Mouse (Mus musculus) lung, postnatal 25 days (tissue): ENCODE data around the gene Atp6v1a.

Experiments used
- DNase-seq: peaks from one replicate; pipeline ENCODE4 v3.0.0; 2022; ENCODE audit warnings: low spot score

The Atp6v1a gene

DNA sequence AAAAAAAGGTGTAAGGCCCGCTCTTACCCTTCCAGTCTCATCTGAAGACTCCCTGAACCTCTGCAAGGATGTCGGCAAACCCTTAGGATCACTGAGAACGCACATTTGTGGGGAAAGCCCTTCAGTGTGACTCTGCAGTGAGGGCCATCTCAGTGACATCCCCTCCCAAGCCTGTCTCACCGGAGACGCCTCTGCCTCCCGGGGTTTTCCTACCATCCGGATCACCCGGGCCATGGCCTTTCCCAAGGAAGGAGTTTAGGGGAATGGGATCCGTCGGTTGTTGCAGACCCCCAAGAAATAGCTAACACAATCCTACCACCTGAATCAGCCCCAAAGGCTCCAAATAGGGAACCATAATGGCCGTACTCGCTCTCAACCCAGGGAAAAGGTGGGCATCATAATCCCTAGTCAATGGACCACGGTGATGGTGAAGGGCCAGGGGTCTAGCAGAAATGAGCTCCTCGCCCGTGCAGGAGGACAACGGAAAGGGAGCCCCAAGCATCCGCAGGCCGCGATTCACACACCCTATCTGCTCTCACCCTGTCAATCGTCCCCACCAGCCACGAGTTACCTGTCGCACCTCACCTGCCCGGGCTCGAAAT lies 1.0 kb downstream of the Atp6v1a start:
- no peak for DNase-seq

DNA sequence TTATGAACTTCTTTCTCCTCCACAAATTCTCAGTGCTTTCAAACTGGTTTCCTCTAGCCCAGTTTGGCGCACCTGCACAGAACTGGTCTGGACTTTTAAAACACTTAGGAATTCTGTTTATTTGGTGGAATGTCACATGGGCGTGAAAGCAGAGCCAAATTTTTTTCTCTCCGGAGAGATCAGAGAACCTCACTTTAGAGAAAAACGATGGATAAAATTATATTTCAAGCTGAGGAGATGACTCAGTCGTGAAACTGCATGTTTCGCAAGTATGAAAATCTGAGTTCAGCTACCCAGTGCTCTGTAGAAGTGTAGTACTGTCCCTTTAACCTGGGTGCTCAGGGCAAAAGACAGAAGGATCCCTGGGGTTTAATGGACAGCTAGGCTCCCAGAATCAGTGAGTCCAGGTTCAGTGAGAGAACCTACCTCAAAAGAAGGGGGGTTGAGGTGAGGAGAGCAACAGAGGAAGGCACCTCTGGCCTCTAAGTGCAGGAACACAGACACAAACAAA lies 2.9 kb downstream of the Atp6v1a start:
- peak; percentile 23 for DNase-seq

DNA sequence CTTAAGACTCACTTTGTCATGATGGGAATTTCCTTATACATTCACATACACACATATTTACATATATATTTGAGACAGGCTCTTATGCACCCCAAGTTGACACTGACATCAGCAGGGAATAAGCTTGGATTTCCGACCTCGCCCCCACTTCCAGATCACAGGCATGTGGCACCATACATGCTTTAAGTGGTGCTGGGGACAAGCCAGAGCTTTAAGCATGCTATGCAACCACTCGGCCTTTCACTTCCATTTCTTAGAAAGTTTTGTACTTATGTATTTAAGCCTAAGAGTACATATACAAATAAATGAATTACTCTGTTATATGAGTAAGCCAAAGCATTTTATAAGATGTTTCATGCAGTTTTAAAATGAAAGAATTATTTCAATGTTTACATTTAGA lies 6.3 kb downstream of the Atp6v1a start:
- no peak for DNase-seq

DNA sequence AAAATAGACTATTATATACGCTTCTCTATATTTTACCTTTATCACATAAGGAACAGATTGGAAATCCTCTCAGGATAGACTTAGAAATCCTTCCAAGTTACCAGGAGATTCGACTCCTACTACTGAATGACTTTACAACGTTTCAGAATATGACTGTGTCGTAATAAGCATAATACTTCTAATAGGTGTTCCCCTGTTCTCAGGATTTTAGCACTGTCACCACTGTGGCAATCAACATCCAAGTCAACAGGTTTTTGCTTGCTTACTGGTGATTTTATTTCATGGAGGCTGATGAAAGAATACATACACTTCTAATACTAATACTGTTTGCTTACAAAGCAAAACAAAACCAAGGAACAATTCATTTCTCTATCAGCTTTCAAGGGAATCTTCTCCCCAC lies 7.2 kb downstream of the Atp6v1a start:
- no peak for DNase-seq

DNA sequence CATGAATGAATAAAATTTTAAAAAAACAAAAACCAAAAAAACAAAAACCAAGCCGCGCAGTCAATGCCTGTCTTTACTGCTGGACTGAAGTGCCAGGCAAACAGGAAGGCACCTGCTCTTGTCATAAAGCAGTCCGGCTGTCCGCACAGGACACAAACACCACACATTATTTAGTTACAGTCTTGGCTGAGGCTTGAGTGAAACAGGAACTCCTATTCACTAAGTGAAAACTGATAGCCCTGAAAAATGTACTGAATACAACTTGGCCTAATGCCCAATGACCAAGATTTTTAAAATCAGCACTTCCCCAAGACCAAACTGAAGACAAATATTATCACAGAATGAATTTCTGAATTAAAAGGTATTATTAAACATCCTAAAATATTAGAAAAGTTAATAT lies 13.1 kb downstream of the Atp6v1a start:
- no peak for DNase-seq

DNA sequence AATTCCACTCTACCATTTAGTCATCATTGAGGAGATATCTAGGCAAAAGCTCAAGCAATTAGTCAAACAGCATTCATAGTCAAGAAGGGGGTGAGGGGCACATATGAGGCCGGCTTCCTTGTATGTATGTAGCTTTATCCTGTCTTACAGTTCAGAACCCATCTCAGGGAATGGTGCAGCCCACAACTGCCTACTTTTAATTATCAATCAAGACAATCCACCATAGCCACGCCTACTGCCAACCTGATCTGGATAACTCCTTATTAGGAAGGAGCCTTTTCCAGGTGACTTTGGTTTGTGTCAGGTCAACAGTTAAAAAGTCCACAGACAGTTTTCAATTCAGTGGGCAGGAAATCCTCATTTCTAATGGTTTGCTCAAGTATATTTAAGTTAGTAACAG lies 14.1 kb downstream of the Atp6v1a start:
- no peak for DNase-seq

DNA sequence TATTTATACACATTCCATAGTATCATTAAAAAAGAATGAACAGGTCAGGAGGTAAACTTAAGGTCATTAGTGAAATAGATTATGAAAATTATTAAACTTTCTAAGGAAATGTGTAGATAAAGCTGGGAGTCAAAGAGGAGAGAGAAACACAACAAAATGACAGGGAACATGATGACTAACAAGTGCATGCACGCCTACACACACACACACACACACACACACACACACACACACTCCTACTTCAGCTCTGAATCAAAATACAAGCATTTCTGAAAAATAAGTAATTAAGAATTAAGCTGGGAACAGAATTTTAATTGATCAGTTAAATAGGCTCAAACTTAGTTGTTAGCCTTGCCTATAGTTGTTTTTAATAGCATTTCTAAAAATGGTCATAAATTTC lies 14.8 kb downstream of the Atp6v1a start:
- no peak for DNase-seq

DNA sequence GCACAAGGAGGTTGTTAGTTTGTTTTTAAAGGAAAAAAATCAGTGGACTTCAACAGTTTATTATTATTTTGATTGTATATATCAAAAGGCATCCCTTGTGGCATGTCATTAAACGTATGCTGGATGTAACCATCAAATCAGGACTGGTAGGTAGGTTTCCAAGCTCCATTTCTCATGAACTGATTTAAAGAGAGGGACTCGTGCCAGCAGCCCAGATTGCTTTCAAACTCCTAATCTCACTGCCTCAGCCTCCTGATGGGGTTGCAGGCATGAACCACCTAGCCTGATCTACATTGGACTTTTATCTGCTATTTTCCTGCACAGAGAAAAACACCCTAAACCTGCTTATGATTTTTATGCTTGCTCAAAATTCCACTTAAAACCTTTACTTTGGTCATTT lies 15.7 kb downstream of the Atp6v1a start:
- no peak for DNase-seq

DNA sequence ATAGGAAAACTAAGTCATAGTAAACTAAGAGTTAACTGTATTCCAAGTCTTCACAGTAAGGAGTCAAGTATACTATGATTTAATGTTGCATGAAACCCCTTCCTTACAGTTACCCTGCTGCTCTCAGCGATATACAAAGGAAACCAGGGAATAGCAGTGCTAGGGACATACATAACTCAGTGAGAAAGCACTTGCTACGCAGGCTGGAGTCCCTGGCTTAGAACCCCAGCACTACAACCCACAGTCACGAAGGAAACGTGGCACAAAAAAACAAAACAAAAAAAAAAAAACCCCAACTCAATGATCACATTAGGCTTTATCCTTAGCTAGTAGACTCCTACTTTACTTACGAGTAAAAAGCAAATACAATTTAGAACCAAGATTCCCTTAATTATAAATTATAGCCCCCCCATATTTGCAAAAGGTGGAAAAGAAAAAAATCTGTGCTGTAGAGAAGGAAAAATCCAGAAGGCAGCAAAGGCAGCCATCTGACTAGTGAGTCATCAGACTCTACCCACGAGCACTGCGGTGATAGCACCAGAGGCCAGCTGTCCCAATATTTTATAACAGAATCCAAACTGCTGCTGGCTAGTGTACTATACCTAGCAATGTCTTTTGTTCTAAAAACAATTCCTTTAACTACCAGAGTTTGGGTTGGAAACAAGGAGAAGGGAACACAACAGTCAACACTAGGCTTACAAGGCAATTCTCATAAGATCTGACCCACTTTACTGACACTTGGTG lies 16.4 kb downstream of the Atp6v1a start:
- DNase-seq: no peak

DNA sequence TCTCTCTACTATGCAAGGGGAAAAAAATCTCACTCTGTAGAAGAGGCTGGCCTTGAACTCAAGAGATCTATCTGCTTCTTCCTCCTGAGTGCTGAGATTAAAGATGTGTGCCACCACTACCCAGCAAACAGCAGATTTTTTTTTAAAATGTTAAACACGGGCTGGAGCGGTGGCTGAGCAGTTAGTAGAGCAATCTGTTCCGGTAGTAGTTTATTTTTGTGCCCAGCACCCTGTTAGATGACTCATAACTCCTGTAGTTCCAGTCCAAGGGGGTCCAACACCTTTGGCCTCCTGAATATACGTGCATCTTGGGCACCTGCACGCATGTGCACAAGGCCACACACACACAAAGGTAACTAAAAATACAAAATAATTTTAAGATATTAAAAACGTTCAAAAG lies 16.9 kb downstream of the Atp6v1a start:
- no peak for DNase-seq

DNA sequence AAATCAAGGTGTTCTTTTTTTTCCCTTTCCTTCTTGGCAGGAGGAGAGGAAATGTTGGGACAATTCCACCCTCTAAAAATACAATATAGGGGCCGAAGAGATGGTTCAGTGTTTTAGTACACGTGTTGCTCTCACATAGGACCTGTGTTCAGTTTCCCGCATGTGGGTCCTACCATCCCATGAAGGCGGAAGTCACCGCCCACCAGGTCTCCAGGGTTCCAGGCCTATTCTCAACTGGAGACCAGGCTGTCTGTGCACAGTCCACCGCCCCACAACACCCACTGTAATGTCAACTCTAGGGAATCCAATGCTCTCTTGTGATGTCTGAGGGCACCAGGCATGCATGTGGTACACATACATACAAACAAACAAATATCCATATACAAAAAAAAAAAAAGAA lies 17.4 kb downstream of the Atp6v1a start:
- DNase-seq: no peak

DNA sequence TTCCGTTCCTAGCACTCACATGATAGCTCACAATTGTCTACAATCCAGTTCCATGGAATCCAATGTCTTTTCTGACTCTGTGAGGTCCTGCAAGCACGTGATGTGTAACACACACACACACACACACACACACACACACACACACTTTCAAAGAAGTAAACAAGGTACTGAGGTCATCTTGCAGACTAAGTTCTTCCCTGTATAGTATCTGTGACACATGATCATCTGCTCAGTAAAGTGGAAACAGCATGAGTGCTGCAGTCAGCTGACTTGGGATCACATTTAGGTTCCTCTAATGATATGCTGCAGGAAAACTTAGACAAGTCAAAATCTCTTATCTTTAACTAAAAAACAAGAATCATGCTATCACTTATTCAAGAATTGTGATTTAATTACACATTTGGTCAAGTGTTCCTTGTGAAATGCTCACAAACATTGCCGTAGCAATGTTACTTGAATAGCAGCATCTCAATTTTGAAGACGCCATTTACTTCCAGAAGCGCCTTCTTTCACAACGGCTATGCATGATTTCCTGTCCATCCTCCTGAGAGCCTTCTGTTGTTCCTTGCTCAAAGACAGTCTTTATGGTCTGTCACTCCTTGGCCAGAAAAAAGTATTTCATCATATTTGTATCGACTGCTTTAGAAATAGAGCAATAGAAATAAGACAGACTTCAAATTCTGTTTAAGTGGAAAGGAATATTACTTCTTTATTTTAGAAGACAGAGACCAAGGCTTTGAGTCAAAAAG lies 19.6 kb downstream of the Atp6v1a start:
- no peak for DNase-seq

DNA sequence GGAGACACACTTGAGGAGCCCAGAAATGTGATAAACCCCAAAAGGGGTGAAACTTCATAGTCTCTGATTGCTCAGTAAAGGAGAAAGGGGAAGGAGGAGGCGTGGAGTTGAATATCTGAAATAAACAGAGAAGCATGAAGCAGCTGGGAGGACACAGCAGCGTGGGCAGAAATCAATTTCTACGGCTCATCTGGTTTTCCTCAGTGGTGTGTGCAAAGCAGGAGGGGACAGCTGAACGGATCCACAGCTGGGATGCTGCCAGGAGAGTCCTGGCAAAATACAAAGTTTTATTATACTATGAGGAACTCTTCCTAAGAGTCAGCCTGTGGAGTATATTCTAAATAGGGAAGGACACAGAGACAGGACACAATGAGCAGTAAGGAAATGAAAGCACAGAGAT lies 30.5 kb downstream of the Atp6v1a start:
- DNase-seq: no peak

DNA sequence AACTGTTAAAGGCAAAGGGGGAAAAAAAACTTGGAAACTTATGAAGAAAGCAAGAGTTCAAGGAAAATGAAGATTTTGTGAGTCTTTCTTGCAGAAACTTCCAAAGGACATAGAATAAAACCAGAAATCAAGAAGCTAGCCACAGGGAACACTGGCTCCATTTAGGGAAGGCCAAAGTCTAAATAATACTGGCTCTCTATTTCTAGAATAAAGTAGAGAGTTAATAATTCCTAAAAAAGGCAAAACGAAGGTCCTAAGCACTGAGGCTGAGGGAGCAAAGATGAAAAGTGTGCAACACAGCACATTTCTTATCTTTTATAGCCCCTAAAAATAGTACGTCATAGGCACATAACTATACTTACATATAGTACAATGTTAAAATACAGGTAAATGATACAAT lies 34.3 kb downstream of the Atp6v1a start:
- DNase-seq: no peak

DNA sequence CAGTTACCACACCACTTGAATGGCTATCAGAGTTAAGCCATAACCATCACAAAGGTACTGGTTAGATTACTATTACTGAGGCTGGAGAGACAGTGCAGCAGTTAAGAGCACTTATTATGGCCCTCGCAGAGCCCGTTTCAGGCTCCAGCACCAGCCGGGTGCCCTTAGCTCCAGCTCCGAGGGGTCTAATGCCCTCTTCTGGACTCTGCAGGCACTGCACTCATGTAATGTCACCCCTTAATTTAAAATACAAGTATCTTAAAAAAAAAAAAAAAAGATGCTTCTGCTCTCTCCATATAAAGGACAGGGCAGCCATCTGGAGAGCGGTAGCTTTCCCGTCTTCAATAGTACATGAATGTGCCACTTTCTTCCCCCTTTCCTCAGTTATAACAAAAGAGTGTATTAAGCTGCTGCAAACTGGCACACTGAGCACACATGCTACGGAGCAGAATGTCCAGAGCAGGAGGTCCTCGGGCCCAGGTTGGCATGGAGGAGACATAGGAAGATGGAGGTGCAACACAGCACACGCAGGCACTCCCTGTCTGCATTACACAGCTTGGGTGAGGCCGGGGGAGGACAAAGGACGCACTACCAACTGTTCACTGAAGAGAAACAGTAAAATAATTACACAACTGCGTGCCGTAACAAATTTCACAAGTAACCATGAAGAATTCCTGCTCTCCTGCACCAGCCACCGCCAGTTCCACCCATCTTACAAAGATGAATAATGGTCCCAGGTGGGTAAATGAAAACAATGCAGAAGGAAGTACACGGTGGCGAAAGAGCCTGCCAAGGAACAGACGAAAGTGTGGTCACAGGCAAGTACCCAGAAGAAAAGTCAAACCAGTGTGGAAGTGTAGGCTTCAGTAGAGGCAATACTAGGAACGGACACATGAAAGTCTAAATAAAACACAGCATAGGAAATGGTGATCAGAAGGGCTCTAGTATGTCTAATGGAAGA lies 35.4 kb downstream of the Atp6v1a start:
- DNase-seq: no peak

DNA sequence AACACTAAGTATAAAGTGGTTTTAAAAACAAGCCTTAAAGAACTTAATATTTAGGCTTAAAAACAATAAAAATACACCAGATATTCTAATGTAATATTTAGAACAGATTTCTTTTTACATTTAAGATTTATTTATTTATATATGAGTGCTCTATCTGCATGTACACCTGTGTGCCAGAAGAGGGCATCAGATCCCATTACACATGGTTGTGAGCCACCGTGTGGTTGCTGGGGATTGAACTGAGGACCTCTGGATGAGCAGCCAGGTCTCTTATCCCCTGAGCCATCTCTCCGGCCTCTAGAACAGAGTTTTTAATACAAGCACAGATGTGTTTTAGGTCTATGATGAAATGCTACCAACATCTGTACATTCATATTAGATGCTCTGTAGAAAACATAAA lies 36.6 kb downstream of the Atp6v1a start:
- DNase-seq: no peak

DNA sequence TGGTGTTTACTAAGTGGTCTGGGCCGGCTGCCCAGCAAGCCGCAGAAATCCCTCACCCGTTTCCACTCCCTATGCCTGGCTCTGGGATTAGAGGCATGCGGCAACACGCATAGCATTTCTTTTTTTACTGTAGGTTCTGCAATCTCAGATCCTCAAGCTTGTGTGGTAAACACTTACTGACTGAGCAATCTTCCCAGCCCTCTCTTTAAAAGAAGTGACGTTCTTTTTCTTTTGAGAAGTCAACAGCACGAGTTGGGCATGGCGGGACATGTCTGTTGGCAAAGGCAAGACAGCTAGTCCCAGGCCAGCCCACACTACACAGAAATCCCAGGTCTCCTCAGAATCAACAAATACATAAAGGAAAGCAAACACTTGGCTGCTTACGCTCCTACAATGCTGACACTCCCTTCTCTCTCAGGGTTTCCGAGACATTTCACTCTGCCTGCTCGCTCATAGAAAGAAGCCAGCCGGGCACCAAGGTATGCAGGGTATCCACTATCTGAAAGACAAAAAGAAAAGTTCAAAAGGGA lies 38.3 kb downstream of the Atp6v1a start:
- DNase-seq: peak; percentile 14

DNA sequence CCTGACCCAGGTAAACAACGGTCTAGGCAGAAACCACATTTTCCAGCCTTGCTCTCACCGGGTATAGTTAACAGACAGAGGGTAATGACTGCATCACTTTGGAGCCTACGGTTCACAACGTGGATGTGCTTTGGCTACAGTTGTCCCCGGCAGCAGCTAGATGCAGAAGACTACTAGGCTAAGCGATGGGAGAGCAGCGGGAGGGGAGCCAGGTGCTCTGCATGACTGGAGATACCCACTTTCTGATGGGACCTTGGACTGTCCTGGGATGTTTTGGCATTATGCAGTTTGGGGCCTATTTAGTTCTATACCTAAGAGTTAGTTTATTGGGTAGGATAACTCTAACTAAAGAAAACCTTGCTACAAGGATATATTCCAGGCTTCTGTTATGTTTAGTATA lies 40.1 kb downstream of the Atp6v1a start:
- DNase-seq: no peak

DNA sequence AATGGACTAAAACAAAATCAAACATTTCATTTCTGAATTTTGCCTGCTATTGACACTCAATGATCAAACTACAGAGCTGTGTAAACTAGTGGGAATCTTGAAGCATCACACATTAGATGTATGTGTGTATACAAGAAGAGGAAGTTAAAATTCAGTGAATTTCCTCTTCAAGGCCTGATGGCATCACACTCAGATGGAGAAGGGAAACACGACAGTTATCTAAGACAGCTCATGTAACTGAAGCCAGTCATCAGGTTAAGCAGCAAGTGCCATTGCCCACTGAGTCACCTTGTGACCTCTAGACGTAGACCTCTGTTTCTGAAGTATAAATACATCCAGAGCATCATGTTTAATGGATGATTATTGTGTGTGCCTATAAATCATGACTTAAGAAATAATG lies 51.9 kb downstream of the Atp6v1a start:
- no peak for DNase-seq

DNA sequence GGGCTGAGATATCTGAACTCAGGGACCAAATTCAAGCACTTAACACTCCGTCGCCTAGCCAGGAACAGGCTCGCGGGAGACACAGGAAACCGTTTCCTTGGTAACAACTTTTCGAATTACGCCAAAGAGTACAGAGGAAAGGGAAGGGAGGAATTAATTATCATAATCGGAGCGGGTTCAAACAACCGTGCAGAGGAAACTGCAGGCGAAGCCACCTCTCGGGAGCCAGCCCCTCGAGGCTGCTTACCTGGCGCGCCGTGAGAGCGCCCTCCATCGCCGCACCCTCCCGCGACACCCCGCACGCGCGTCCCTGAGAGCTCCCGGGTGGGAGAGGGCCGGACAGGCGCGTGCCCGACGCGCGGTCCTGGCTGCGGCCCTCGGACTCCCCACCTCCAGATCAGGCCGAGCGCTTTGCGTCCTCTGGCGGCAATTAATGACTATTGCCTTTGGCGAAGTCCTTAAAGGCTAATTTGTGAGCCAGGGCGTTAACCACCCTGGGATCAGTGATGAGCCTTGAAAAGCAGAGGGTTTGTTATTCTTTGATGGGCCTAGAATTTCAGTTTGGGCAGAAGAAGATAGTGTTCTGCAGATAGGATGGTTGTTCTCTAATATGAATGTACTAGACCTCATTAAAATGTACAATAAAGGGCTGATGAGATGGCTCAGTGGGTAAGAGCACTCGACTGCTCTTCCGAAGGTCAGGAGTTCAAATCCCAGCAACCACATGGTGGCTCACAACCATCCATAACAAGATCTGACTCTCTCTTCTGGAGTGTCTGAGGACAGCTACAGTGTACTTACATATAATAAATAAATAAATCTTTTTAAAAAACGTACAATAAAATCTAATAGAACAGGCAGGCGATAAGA lies 76.2 kb downstream of the Atp6v1a start, which contains the start of gene Gramd1c:
Gene Gramd1c, minus strand, starts transcription at position 321 of the 870 bp plus-strand sequence.
- DNase-seq: peak; percentile 57

DNA sequence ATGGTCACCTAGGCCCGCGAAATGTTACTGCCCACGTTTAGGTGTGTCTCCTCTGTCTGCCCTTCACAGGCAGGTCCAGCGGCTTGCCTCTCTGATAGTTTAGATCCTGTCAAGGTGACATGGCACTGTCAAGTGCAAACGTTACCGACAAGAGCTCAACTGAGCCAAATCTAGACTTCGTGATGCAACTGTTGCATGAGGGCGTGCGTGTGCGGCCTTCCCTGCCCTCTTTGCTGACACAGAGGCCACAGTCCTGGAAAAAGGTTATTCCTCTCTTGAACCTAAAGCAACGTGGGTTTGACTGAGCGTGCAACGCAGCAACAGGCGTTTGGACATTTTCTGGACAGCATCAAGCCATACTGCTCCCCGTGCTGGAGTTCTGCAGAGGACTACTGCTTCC lies 78.2 kb downstream of the Atp6v1a start:
- no peak for DNase-seq
